Mouse (Mus musculus): ENCODE data around the gene Slc29a2.
A peak's percentile ranks its signal among the peaks of the same experiment; 100 is the strongest.

DNA sequence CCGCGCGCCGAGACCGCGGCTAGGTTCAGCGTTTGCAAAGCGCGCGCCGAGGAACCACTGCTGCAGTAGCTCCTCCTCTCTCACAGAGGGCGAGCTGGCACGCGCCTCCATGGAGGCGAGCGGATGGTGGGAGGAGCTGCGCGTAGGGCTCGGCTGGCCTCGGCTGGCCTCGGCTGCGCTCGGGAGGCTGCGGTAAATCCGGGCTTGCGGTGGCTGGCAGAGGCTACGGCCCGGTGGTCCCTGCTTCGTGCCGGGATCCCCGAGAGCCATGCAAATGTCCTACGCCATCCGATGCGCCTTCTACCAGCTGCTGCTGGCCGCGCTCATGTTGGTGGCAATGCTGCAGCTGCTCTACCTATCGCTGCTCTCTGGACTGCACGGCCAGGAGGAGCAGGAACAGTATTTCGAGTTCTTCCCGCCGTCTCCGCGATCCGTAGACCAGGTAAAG, 15.1 kb downstream of the Slc29a2 start, which contains the start of the genes B4gat1 and AC124502.3:
- TF ChIP-seq ZC3H11A (IDR thresholded peaks at IDR 0.05; ENCODE audit: low read depth, low read length) (no peak), POLR2A (IDR thresholded peaks at IDR 0.05; ENCODE audit: low read depth, low read length) (peak; percentile 79), USF2 (conservative IDR thresholded peaks at IDR 0.05; ENCODE audit: low read depth, low read length) (no peak), JUN (IDR thresholded peaks at IDR 0.05; ENCODE audit: insufficient read depth, low read depth, low read length) (no peak), CTCF (conservative IDR thresholded peaks at IDR 0.05 in 1 of 2, IDR thresholded peaks at IDR 0.05 in 1 of 2; ENCODE audit: low read depth in 2 of 2, low read length in 2 of 2) (peak in 1 of 2 experiments; percentile 52; a peak in 2 of 4 replicates), ZNF384 (IDR thresholded peaks at IDR 0.05; ENCODE audit: low read depth, low read length) (no peak), CHD2 (IDR thresholded peaks at IDR 0.05; ENCODE audit: low read length) (no peak), ZMIZ1 (IDR thresholded peaks at IDR 0.05; ENCODE audit: low read depth, low read length) (peak; percentile 77), SIN3A (IDR thresholded peaks at IDR 0.05; ENCODE audit: low read length) (peak; percentile 69; the same call in 1 of the 2 replicates), E2F4 (IDR thresholded peaks at IDR 0.05; ENCODE audit: insufficient replicate concordance, low read depth, low read length) (no peak)
